Comparison of ENCODE assay signal across 8 mouse cellular contexts in the genomic region with DNA sequence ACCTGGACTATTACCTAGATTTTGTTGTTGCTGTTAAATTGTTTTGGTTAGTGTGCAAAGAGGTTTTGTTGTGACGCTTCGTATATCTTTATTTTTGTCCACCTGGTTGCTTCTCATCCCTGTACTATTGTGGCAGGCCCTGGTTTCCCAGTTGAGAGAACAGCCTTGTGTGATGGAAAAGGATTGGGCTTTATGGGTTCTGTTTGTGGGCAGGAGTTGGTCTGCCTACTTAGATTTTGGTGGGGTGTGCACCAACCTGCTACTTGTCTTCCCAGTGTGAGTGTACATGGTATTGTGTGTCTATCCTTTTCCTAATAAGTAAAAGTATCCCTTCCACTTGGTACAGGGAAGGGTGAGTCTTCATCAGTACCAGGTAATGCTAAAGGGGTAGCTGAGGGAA. TPM values are rescaled to one million over a fixed set of nuclear protein-coding genes. Genes with fewer than 3 reads are reported as not detected.
DNase-seq lines count a peak whose midpoint lies in the region; ATAC-seq lines count a peak whose summit lies in the region.

No protein-coding gene starts in this region.

- WGBS in hindbrain, embryonic 15.5 days, result 96% methylated on average over 2 of the region's 2 CpGs
- WGBS in midbrain, embryonic 15.5 days, result 95% methylated on average over 2 of the region's 2 CpGs

- H3K4me3 ChIP-seq in hindbrain, embryonic 15.5 days, result no peak overlapping the region
- H3K4me3 ChIP-seq in midbrain, embryonic 15.5 days, result no peak overlapping the region

- H3K36me3 ChIP-seq in hindbrain, embryonic 15.5 days, result no peaks in the 10 kb centered on the region
- H3K36me3 ChIP-seq in midbrain, embryonic 15.5 days (replicated peaks), result no peaks in the 10 kb centered on the region

- no peaks in the 10 kb centered on the region for H3K9me3 ChIP-seq in hindbrain, embryonic 15.5 days
- no peaks in the 10 kb centered on the region for H3K9me3 ChIP-seq in midbrain, embryonic 15.5 days

- peak; percentile 15 for DNase-seq in cerebellum, adult 9-10 months
- DNase-seq in cerebellum, adult 8-10 months, result no peak
- peak; percentile 3 to 6 for DNase-seq in spleen, postnatal 10 days (ENCODE audit: low spot score in 2 of 2)
- no peak for DNase-seq in spleen, adult 18-20 months
- no peak for DNase-seq in lung, postnatal 36 days
- DNase-seq in cerebellum, adult 11-12 months, result no peak

- H3K27me3 ChIP-seq in hindbrain, embryonic 15.5 days, result no peaks in the 10 kb centered on the region
- H3K27me3 ChIP-seq in midbrain, embryonic 15.5 days (replicated peaks), result no peaks in the 10 kb centered on the region

- no peak for ATAC-seq in hindbrain, embryonic 15.5 days (ENCODE audit: low FRiP score, low read depth)
- no peak for ATAC-seq in midbrain, embryonic 15.5 days (replicated peaks)

- peaks cover 56% of the 10 kb centered on the region for H3K4me1 ChIP-seq in hindbrain, embryonic 15.5 days (replicated peaks)
- H3K4me1 ChIP-seq in midbrain, embryonic 15.5 days, result peaks cover 55% of the 10 kb centered on the region

- no peak overlapping the region for H3K9ac ChIP-seq in hindbrain, embryonic 15.5 days
- H3K9ac ChIP-seq in midbrain, embryonic 15.5 days, result no peak overlapping the region

- H3K27ac ChIP-seq in hindbrain, embryonic 15.5 days (replicated peaks), result no peak overlapping the region
- peak overlapping the region; percentile 24; the same call in 1 of the 2 replicates for H3K27ac ChIP-seq in midbrain, embryonic 15.5 days

- H3K4me2 ChIP-seq in hindbrain, embryonic 15.5 days, result peak overlapping the region; percentile 61
- peak overlapping the region; percentile 63 for H3K4me2 ChIP-seq in midbrain, embryonic 15.5 days

RNA-seq across cellular contexts. Expression of gene Atf5, which starts 2.9 kb away (rescaled TPM):
- polyA plus RNA-seq in hindbrain, embryonic 15.5 days (2015; fragmentation: Nextera tagmentation; extraction: Ambion mirVana), result 3.9 and 4.0 TPM in 2 replicates
- 2.8 and 3.9 TPM in 2 replicates for polyA plus RNA-seq in midbrain, embryonic 15.5 days (2015; fragmentation: Nextera tagmentation; extraction: Ambion mirVana)

RNA-seq across cellular contexts. Expression of gene Il4i1, which starts 3.2 kb away (rescaled TPM):
- 1.0 and 1.3 TPM in 2 replicates for polyA plus RNA-seq in hindbrain, embryonic 15.5 days (2015; fragmentation: Nextera tagmentation; extraction: Ambion mirVana)
- 1.6 and 2.2 TPM in 2 replicates for polyA plus RNA-seq in midbrain, embryonic 15.5 days (2015; fragmentation: Nextera tagmentation; extraction: Ambion mirVana)

RNA-seq across cellular contexts. Expression of gene Nup62, which starts 3.5 kb away (rescaled TPM):
- 45.8 and 49.5 TPM in 2 replicates for polyA plus RNA-seq in hindbrain, embryonic 15.5 days (2015; fragmentation: Nextera tagmentation; extraction: Ambion mirVana)
- 49.9 and 52.7 TPM in 2 replicates for polyA plus RNA-seq in midbrain, embryonic 15.5 days (2015; fragmentation: Nextera tagmentation; extraction: Ambion mirVana)

RNA-seq across cellular contexts. Expression of gene Akt1s1, which starts 29.4 kb away (rescaled TPM):
- polyA plus RNA-seq in hindbrain, embryonic 15.5 days (2015; fragmentation: Nextera tagmentation; extraction: Ambion mirVana), result 90.1 and 99.1 TPM in 2 replicates
- 89.7 and 91.1 TPM in 2 replicates for polyA plus RNA-seq in midbrain, embryonic 15.5 days (2015; fragmentation: Nextera tagmentation; extraction: Ambion mirVana)

RNA-seq across cellular contexts. Expression of gene Tbc1d17, which starts 29.5 kb away (rescaled TPM):
- 109 and 118 TPM in 2 replicates for polyA plus RNA-seq in hindbrain, embryonic 15.5 days (2015; fragmentation: Nextera tagmentation; extraction: Ambion mirVana)
- 121 and 122 TPM in 2 replicates for polyA plus RNA-seq in midbrain, embryonic 15.5 days (2015; fragmentation: Nextera tagmentation; extraction: Ambion mirVana)

Comparison
In these comparisons a context has a peak if more than half of its experiments do, and no peak if none do; other contexts are left out.
1. DNase-seq: peak in cerebellum, adult 9-10 months (single experiment) and spleen, postnatal 10 days (2 of 2); none in cerebellum, adult 8-10 months (single experiment), spleen, adult 18-20 months (0 of 2), lung, postnatal 36 days (single experiment) and cerebellum, adult 11-12 months (single experiment).